41 mouse cellular contexts compared by ENCODE assay signal in genomic region chr11:70606717-70607116, GRCm38 (mm10). TPM values are rescaled to one million over a fixed set of nuclear protein-coding genes. Genes with fewer than 3 reads are reported as not detected.
"Had no signal": no experiment of that assay in that cellular context is flagged by ENCODE, and none has a peak within 500 bp of the region (broad histone marks: within the 10 kb centered on the region; RNA-seq: fewer than 3 reads in every experiment).

No protein-coding gene starts in this region.

- H3K4me3 ChIP-seq: gastrocnemius, adult 2 months; heart, embryonic 10.5 days; heart, embryonic 12.5 days; hindbrain, embryonic 10.5 days; hindbrain, embryonic 12.5 days; hindbrain, embryonic 15.5 days; kidney, embryonic 15.5 days; liver, embryonic 13.5 days; liver, embryonic 15.5 days had no signal

- H3K9ac ChIP-seq: heart, embryonic 12.5 days; hindbrain, embryonic 12.5 days; hindbrain, embryonic 15.5 days; kidney, embryonic 15.5 days; liver, embryonic 13.5 days; liver, embryonic 15.5 days had no signal

- H3K27ac ChIP-seq: gastrocnemius, adult 2 months; heart, embryonic 10.5 days; hindbrain, embryonic 10.5 days; hindbrain, embryonic 12.5 days; hindbrain, embryonic 15.5 days; hindbrain, postnatal 0 days; kidney, embryonic 15.5 days; kidney, postnatal 0 days; liver, embryonic 13.5 days; liver, embryonic 15.5 days had no signal

- H3K4me2 ChIP-seq: heart, embryonic 12.5 days; hindbrain, embryonic 12.5 days; hindbrain, embryonic 15.5 days; kidney, embryonic 15.5 days; liver, embryonic 11.5 days; liver, embryonic 13.5 days; liver, embryonic 15.5 days had no signal

- ATAC-seq: hindbrain, postnatal 0 days; intestine, embryonic 16.5 days had no signal

- H3K4me1 ChIP-seq: heart, embryonic 12.5 days; hindbrain, embryonic 10.5 days; hindbrain, embryonic 12.5 days; hindbrain, embryonic 15.5 days; liver, embryonic 15.5 days had no signal

- H3K27me3 ChIP-seq: heart, embryonic 12.5 days; hindbrain, embryonic 12.5 days; hindbrain, embryonic 15.5 days; kidney, embryonic 15.5 days; liver, embryonic 13.5 days; liver, embryonic 15.5 days had no signal

- DNase-seq: gastrocnemius, adult 2 months; gastrocnemius, postnatal 10 days; gastrocnemius, postnatal 25 days; heart, adult 18-20 months; heart, postnatal 10 days; heart, postnatal 4 days; kidney, adult 11 months; kidney, adult 2 months; kidney, adult 9 months; kidney, postnatal 14 days; kidney, postnatal 36 days; layer of hippocampus, postnatal 36 days; liver; liver, embryonic 13.5 days had no signal

- H3K9me3 ChIP-seq: heart, embryonic 10.5 days; heart, embryonic 12.5 days; hindbrain, embryonic 10.5 days; hindbrain, embryonic 12.5 days; hindbrain, embryonic 15.5 days; kidney, embryonic 15.5 days; liver, embryonic 13.5 days; liver, embryonic 15.5 days had no signal

RNA-seq across cellular contexts. Expression of gene 4930544D05Rik, which starts 8.9 kb away (rescaled TPM):
- total RNA-seq: gastrocnemius, adult 2 months; gastrocnemius, postnatal 10 days; gastrocnemius, postnatal 25 days; gastrocnemius, postnatal 4 days; granulocyte monocyte progenitor cell, adult 5-6 weeks; heart, adult 18-20 months; heart, adult 8-10 months; heart, postnatal 10 days; heart, postnatal 25 days; heart, postnatal 4 days; hindbrain, postnatal 0 days; left cerebral cortex, postnatal 36 days had no signal
- polyA plus RNA-seq: frontal cortex, adult 2 months; heart, embryonic 10.5 days; heart, embryonic 12.5 days; heart, embryonic 14.5 days; heart, embryonic 16.5 days; hindbrain, embryonic 10.5 days; hindbrain, embryonic 12.5 days; hindbrain, embryonic 15.5 days; hindbrain, postnatal 0 days; intestine, embryonic 14.5 days; intestine, embryonic 16.5 days; kidney, adult 2 months; kidney, embryonic 15.5 days; kidney, postnatal 0 days; large intestine, adult 2 months; limb, embryonic 11.5 days; liver, embryonic 11.5 days; liver, embryonic 13.5 days; liver, embryonic 15.5 days had no signal

RNA-seq across cellular contexts. Expression of gene Chrne, which starts 12.3 kb away (rescaled TPM):
- total RNA-seq: granulocyte monocyte progenitor cell, adult 5-6 weeks; heart, adult 18-20 months; heart, adult 8-10 months; heart, postnatal 10 days; heart, postnatal 25 days; heart, postnatal 4 days; layer of hippocampus, adult 18-20 months; layer of hippocampus, postnatal 36 days; left cerebral cortex, adult 8-10 months; left cerebral cortex, postnatal 36 days had no signal
- polyA plus RNA-seq: heart, embryonic 10.5 days; heart, embryonic 14.5 days; heart, embryonic 16.5 days; hindbrain, embryonic 10.5 days; hindbrain, embryonic 12.5 days; intestine, embryonic 16.5 days; limb, embryonic 11.5 days; liver, embryonic 11.5 days; liver, embryonic 13.5 days; liver, embryonic 15.5 days had no signal

RNA-seq across cellular contexts. Expression of gene Gp1ba, which starts 32.2 kb away (rescaled TPM):
- total RNA-seq: gastrocnemius, adult 2 months; gastrocnemius, postnatal 25 days; granulocyte monocyte progenitor cell, adult 5-6 weeks; hindbrain, postnatal 0 days; layer of hippocampus, adult 18-20 months; layer of hippocampus, postnatal 10 days; layer of hippocampus, postnatal 36 days; left cerebral cortex, adult 18-20 months; left cerebral cortex, adult 8-10 months; left cerebral cortex, postnatal 10 days; left cerebral cortex, postnatal 36 days had no signal
- polyA plus RNA-seq: frontal cortex, adult 2 months; large intestine, adult 2 months had no signal
